Mouse (Mus musculus) embryo, embryonic 10 days (tissue): ENCODE results near the gene Pth1r.

Experiments
- DNase-seq: peaks from one replicate; pipeline ENCODE4 v3.0.0-alpha.2; 2015; ENCODE audit warnings: low spot score

The Pth1r gene

DNA sequence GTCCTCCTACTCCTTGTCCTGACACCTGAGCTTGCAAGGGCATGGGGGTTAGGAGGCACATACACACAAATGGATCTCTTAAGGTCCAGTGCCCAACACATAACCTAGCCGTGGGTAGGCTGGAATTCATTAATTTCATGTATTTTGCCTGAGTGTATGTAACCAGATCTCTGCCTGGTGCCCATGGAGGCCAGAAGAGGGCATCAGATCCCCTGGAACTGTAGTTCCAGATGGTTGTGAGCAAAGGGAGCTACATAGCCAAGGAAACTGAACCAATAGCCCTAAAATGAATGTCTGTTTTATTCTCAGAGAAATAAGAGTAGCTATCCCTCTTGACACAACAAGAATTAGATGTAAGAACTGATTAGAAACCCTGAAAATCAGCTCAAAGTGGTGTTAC lies 31.5 kb downstream of the Pth1r start:
- DNase-seq = no peak

DNA sequence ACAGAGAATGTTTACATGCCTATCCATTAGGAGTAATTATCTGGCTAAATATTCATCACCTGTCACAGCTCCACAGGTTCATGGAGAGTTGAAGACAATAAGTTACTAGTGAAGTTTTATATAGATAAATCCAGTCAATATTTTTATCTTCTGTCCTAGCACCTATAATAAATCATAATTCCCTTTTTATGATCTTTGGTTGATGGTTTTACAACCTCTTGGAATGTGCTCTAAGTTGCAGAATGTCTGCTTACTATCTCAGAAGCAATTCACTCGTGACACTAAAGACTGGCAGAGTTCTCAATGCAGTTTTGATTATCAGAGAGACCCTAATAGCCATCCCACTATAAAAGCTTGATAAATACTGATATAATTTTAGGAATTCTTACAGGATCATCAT lies 33.6 kb downstream of the Pth1r start:
- DNase-seq = no peak

- no peak for DNase-seq
These were observed 34.4 kb downstream of the Pth1r start for GRCm38 (mm10) chr9:110712545-110712944.

- DNase-seq = no peak
These were observed 34.9 kb downstream of the Pth1r start for GRCm38 (mm10) chr9:110711996-110712395.

- no peak for DNase-seq
These were observed 35.4 kb downstream of the Pth1r start for GRCm38 (mm10) chr9:110711532-110711931.

DNA sequence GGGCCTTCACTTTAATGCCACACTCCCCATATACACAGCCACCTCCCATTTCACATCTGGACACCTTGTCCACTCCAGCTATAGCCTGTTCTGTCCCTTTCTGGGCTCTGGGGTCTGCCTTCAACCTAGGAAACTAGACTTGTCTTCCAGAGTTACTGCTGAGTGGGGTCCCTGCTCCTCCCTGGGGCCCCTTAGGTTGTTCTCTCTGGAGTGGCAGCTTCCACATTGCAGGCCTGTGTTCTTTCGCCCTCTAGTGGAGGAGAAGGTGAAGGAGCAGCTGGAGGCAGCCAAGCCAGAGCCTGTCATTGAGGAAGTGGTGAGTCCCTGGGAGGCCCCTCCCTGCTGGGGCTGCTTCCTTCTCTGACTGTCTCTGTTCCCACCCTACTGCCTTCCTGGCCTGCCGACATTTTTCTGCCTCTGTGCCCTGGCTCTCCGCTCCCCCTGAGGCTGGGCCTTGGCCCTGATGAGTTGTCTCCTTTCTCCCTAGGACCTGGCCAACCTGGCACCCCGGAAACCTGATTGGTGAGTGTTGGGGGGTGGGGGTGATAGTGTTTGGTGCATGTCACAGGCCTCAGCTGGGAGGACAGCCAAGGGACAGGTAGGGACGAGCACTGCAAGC lies 37.2 kb downstream of the Pth1r start:
- peak; percentile 85 for DNase-seq

GRCm38 (mm10) chr9:110706784-110707183 lies 40.2 kb downstream of the Pth1r start:
- DNase-seq = no peak

- no peak for DNase-seq
These were observed 43.0 kb downstream of the Pth1r start for GRCm38 (mm10) chr9:110703951-110704350.

- no peak for DNase-seq
These were observed 44.1 kb downstream of the Pth1r start for GRCm38 (mm10) chr9:110702848-110703247.

DNA sequence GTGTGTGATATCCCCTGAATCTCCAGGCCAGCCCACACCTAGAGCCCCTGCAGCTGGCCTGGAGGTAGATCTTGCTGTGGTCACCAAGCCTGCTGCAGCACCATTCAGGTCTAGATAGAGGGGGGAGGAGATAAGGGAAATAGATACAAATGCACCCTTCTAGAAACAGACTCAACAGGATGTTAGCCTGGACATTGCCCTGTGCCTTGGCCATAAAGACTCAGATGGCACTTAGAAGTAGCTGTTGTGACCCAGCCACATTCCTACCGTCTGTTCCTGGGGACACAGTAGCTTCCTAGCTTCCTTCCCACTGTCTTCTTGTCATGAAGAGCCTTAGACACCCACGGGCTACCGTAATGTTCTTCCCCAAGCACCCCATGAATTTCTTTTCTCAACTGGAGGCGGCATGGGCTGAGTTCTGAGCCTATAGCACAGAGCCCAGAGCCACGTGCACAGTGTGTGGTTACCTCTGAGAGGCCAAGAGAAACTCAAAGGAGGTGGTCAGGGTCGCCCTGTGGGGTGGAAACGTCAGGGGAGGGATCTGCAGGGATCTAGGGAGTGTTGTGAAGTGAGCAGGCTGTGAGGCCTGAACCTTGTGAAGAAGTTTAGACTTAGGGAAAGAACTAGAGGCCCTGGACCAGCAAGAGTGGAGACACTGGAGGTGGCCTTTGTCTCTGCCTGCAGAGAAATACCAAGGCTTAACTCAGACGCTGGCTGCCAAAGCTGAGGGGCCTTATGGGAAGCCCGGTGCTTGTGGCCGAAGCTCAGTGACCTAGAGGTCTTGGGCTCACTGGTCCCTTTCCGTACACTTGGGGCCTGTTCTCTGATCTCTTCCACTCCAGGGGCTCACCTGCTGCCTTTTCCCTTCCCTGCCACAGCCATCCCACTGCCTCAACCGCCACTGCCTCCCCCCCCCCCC lies 45.6 kb downstream of the Pth1r start:
- no peak for DNase-seq

DNA sequence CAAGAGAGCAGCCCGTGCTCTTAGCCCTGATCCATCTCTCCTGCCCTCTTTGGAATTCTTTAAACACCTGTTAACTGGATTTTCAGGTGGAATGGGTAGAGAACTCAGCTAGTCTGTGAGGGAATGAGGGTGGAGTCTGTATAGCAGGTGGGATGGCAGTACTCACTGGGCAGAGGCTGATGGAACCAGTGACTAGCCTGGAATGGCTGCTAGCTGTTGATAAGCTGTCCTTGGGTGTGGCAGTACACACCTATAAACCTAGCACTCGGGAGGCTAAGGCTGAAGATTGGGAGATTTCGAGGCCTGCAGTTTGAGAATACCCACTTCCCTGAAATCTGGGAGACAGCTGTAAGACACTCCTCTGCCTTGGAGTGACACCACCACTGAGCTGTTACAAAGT lies 47.4 kb downstream of the Pth1r start:
- no peak for DNase-seq

GRCm38 (mm10) chr9:110697465-110697864 lies 49.5 kb downstream of the Pth1r start:
- DNase-seq = no peak

- DNase-seq = no peak
These were observed 50.5 kb downstream of the Pth1r start for GRCm38 (mm10) chr9:110696427-110696826.

- DNase-seq = no peak
These were observed 51.7 kb downstream of the Pth1r start for GRCm38 (mm10) chr9:110695165-110695755.

DNA sequence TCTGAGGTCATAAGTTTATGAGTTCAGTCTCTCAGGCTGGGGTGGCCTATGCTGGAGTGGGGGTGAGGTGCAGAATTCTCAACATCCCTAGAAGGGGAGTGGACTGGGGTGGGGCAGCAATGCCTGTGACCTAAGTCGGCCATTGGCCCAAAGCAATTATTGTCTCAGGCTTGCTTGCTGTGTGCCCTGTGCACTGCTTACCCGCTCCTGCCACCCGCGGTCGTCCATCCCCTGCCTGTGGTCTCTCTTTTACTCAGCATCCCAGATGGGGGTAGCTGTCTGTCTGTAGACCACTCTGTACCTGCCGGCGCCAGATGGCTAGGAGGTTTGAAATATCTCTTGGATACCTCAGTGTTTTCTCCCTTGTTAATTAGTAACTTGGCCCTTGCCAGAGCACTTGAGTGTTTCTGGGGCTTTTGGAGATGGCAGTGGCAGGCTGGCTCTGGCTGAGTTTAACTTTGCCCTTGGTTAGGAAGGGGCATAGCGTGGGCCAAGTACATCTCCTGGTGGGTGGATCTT lies 57.6 kb downstream of the Pth1r start:
- no peak for DNase-seq

DNA sequence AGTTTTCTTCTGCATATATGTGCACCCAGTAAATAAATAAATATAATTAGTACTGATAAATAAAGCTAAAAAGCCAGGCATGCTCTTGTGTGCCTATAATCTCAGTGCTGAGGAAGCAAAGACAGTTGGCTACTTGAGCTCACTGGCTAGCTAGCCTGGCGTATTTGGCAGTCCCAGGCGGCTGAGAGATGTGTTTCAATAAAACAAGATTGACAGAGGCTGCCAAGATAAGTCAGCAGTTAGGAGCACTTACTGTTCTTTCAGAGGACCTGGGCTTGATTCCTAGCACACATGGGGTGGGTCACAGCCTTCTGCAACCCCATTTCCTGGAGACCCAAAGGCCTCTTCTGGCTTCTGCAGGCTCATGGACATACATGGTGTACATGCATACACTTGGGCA lies 59.1 kb downstream of the Pth1r start:
- no peak for DNase-seq

DNA sequence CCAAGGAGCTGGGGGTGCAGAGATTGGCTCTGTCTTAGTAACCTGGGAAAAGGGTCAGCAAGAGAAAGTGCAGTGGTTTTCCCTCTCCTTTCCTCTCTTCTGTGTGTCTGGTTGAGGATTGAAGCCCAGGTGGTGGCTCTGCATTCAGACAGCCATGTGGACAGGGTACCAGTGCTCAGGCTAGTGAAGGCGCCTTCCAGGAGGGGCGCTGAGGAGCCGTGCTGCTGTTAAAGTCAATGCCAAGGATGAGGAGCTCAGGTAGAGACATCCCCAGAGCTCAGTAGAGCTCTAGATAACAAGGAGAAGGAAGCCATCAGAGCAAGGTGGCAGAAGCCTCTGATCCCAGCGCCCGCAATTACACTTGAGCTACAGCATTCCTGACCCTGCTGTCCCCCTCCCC lies 59.9 kb downstream of the Pth1r start:
- DNase-seq = no peak

DNA sequence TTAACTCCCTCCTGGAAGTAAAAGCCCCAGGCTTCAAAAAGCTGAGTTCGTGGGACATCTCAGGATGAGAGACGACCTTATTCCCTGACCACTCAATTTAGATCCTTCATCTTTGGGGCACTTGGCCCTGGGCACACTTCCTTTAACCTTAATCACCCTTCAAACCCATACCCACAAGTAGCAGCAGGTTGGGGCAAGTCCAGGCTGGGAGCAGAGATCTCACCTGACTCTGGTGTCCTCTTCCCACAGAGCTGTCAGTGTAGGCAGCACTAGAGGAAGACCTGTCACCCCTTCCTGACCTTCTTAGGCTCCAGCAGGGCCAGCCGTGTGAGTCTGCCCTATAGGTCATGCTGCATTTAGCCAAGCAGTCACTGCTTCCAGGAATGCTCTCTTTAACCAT lies 60.5 kb downstream of the Pth1r start:
- no peak for DNase-seq

DNA sequence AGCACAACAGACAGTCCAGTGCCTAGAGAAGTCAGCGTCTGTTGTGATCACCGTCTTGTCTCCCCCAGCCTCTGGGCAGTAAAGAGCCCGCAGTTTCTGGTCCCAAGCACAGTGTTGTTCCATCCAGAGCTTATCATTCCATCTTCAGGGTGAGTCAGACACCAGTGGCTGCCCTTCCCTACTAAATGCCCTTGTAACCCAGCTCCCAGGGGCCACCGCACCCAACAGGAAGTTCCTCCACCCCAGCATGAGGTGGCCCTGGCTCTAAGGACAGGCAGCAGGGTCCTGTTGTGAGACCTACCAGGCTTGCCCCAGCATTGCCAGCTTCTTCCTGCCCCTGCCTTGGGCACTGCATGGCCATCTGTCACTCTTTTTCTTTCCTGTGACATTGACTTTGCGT lies 61.4 kb downstream of the Pth1r start:
- DNase-seq = no peak

DNA sequence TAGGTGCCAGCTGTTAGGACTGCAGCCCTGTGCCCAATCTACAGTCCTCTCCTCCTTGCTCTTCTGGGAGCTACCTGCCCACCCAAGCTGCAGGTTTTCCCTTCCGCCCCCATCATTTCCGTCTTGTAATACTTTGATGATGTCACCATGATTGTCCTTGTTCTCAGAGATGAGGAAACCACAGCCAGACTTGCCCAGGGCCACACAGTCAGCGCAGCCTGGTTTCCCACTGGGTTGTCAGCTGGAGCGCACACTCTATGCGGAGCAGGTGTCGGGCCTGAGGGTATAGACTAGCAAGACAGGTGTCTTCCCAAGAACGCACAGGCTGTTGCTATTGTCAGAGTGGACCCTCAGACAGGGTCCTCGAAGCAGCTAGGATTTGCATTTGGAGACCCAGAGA lies 61.8 kb downstream of the Pth1r start:
- no peak for DNase-seq

- DNase-seq = no peak
These were observed 62.7 kb downstream of the Pth1r start for GRCm38 (mm10) chr9:110684100-110684831.

- DNase-seq = no peak
These were observed 63.3 kb downstream of the Pth1r start for GRCm38 (mm10) chr9:110683574-110684099.
